Mouse (Mus musculus) thymus, adult 2 months (tissue): ENCODE measurements around the gene Rab30.

ENCODE experiments used
- CTCF ChIP-seq: fragments of 200-500 bp; IDR thresholded peaks from 2 replicates; pipeline ENCODE4 v1.5.1; 2012; ENCODE audit warnings: mild to moderate bottlenecking, control low read depth, low read length, moderate library complexity, borderline replicate concordance; ENCODE audit not compliant: control insufficient read depth, poor library complexity, insufficient read depth; ENCODE audit errors: extremely low read depth
- POLR2A ChIP-seq: fragments of 200-500 bp; IDR thresholded peaks from 2 replicates; pipeline ENCODE4 v1.6.1; 2012; ENCODE audit warnings: mild to moderate bottlenecking, low read length, control low read depth, moderate library complexity; ENCODE audit not compliant: control insufficient read depth, poor library complexity, insufficient read depth; ENCODE audit errors: extremely low read depth

DNA sequence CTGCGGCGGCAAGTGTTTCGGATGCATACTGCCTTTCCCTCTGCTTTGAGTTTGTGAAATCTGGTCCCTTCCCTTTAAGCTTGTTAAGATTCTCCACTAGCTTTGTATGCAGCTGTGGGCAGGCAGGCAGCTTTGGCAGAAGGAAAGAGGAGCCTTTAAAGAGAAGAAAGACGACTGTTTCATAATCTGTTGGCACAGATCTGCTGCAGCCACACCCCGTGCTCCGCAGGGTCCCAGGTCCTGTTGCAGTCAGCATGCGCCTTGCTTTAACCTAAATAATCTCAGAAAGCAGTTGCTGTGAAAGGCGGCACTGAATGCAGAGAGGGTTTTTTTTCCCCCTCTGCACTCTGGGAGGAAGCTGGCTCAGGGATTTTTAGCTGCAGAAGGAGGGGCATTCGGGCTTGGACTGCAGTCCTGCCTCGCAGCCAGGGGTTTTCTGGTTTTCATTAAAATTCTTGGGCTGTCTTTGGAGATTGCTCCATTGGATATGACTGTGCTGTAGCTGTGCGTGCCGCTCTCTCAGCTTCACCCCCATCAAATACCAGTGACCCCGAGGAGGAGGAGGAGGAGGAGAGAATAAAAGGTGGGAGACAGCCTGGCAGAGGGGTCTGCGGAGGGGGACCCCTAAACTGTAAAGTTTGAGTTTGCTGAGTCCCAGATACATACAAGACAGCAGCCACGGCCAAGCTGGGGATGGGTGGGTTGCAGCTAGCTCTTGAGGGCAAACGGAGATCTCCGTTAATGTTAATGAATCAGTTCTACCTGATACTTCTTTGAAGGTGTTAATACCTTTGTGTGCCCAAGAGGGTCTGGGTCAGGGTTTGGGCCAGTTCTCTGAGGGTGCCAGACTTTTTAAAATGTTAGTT, 35.9 kb downstream of the Rab30 start:
- TF ChIP-seq CTCF (no peak), POLR2A (no peak)
